Mouse (Mus musculus) cerebellum, postnatal 4 days (tissue): ENCODE measurements around the gene Tbl1xr1.

Source experiments
- DNase-seq, 2 experiments: peaks; one replicate each; pipeline ENCODE4 v3.0.0; 2022; ENCODE audit warnings: low spot score in 2 of 2, mixed read lengths in 1 of 2

The Tbl1xr1 gene

GRCm38 (mm10) chr3:22204186-22204585, 127.7 kb downstream of the Tbl1xr1 start:
- no peak for DNase-seq

GRCm38 (mm10) chr3:22221557-22221956, 145.1 kb downstream of the Tbl1xr1 start:
- no peak for DNase-seq

- DNase-seq: no peak
Measured at GRCm38 (mm10) chr3:22222351-22222750, 145.9 kb downstream of the Tbl1xr1 start.

GRCm38 (mm10) chr3:22223023-22223422, 146.6 kb downstream of the Tbl1xr1 start:
- no peak for DNase-seq

GRCm38 (mm10) chr3:22228052-22228451, 151.6 kb downstream of the Tbl1xr1 start:
- DNase-seq: no peak

GRCm38 (mm10) chr3:22230635-22231034, 154.2 kb downstream of the Tbl1xr1 start:
- no peak for DNase-seq

GRCm38 (mm10) chr3:22238106-22238900, 161.9 kb downstream of the Tbl1xr1 start:
- DNase-seq: no peak
